ENCODE assay signal across 16 mouse cellular contexts in the genomic region with DNA sequence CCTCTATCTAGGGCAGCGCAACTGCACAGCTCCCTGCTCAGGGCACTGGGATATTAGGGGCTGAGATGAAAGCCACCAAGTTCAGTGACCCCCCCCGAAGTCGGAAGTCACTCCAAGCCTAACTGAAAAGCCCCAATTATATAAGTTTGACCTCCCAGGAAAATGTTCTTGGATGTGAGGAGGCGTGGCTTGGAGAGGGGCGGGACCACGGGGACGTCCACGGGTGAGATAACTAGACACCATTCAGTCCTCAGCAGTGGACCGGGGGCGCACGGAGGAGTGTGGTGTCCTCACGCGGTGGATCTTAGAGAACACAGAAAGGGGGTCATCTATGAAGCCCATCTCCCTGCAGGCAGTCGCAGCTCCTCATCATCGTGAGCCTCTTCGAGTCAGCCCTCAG. TPM values are rescaled to one million over a fixed set of nuclear protein-coding genes. Genes with fewer than 3 reads are reported as not detected.
A peak's percentile ranks its signal among the peaks of the same experiment; 100 is the strongest.
DNase-seq lines count a peak whose midpoint lies in the region; ATAC-seq and TF ChIP-seq lines count a peak whose summit lies in the region.
"Had no signal": no experiment of that assay in that cellular context is flagged by ENCODE, and none has a peak within 500 bp of the region (broad histone marks: within the 10 kb centered on the region; RNA-seq: fewer than 3 reads in every experiment).

No protein-coding gene starts in this region.

- H3K4me1 ChIP-seq in hindbrain, embryonic 13.5 days (replicated peaks), result peaks cover 54% of the 10 kb centered on the region
- H3K4me1 ChIP-seq in hindbrain, embryonic 11.5 days (replicated peaks; ENCODE audit: control insufficient read depth, insufficient read depth, low read length), result peaks cover 10% of the 10 kb centered on the region
- H3K4me1 ChIP-seq in hindbrain, postnatal 0 days (ENCODE audit: insufficient read depth, low read length), result peaks cover 11% of the 10 kb centered on the region
- peaks cover 38% of the 10 kb centered on the region for H3K4me1 ChIP-seq in olfactory bulb, adult 2 months (ENCODE audit: control insufficient read depth, insufficient read depth, low read length)
- H3K4me1 ChIP-seq: megakaryocyte, embryonic 14.5 days had no signal

- H3K36me3 ChIP-seq in hindbrain, embryonic 13.5 days, result no peaks in the 10 kb centered on the region
- H3K36me3 ChIP-seq in hindbrain, embryonic 11.5 days (ENCODE audit: control insufficient read depth, insufficient read depth, low read length), result no peaks in the 10 kb centered on the region
- no peaks in the 10 kb centered on the region for H3K36me3 ChIP-seq in hindbrain, postnatal 0 days (ENCODE audit: insufficient read depth, low read length)

- peaks cover 77% of the 10 kb centered on the region for H3K27me3 ChIP-seq in hindbrain, embryonic 13.5 days
- H3K27me3 ChIP-seq in hindbrain, embryonic 11.5 days (ENCODE audit: control insufficient read depth, insufficient read depth, low read length), result peaks cover 48% of the 10 kb centered on the region
- H3K27me3 ChIP-seq in hindbrain, postnatal 0 days (ENCODE audit: insufficient read depth, low read length), result no peaks in the 10 kb centered on the region; the same call in 1 of the 2 replicates

- no peak overlapping the region for H3K27ac ChIP-seq in hindbrain, embryonic 13.5 days
- H3K27ac ChIP-seq in hindbrain, embryonic 11.5 days (ENCODE audit: low read depth, low read length), result no peak overlapping the region
- no peak overlapping the region for H3K27ac ChIP-seq in hindbrain, postnatal 0 days
- H3K27ac ChIP-seq in olfactory bulb, adult 2 months (ENCODE audit: insufficient read depth, low read depth, low read length), result no peak overlapping the region
- H3K27ac ChIP-seq: layer of hippocampus, adult 2 months had no signal

- 18% methylated on average over 16 of the region's 16 CpGs for WGBS in hindbrain, embryonic 13.5 days
- WGBS in hindbrain, embryonic 11.5 days, result 19% methylated on average over 16 of the region's 16 CpGs
- 22% methylated on average over 16 of the region's 16 CpGs for WGBS in hindbrain, postnatal 0 days
- 40% methylated on average over 16 of the region's 16 CpGs for WGBS in olfactory bulb, adult 2 months

- TF ChIP-seq CTCF in hindbrain, postnatal 0 days (IDR thresholded peaks at IDR 0.05; ENCODE audit: low read depth), result no peak
- TF ChIP-seq CTCF in olfactory bulb, adult 2 months (IDR thresholded peaks at IDR 0.05; ENCODE audit: insufficient read depth, low read depth, low read length), result no peak

- no peak for DNase-seq in hindbrain, embryonic 11.5 days (ENCODE audit: low spot score)
- DNase-seq in brain, adult 2 months (ENCODE audit: low read depth, low spot score), result peak; percentile 29
- DNase-seq in hindbrain, postnatal 0 days (ENCODE audit: low spot score), result no peak
- no peak for DNase-seq in layer of hippocampus, postnatal 10 days (ENCODE audit: low spot score in 2 of 2)
- DNase-seq in left cerebral cortex, adult 9 months (ENCODE audit: low spot score in 2 of 2), result no peak
- DNase-seq: kidney, adult 9 months; lung, embryonic 14.5 days; right cerebral cortex, postnatal 14 days had no signal

- H3K4me2 ChIP-seq in hindbrain, embryonic 13.5 days, result peak overlapping the region; percentile 90
- no peak overlapping the region; the same call in 1 of the 2 replicates for H3K4me2 ChIP-seq in hindbrain, embryonic 11.5 days (replicated peaks; ENCODE audit: low read depth, low read length)
- peak overlapping the region; percentile 72 for H3K4me2 ChIP-seq in hindbrain, postnatal 0 days (ENCODE audit: low read depth, low read length)
- H3K4me2 ChIP-seq: lung, embryonic 14.5 days had no signal

- no peak for TF ChIP-seq POLR2A in olfactory bulb, adult 2 months (IDR thresholded peaks at IDR 0.05; ENCODE audit: insufficient read depth, low read depth, low read length)

- peak overlapping the region; percentile 66; the same call in 1 of the 2 replicates for H3K4me3 ChIP-seq in hindbrain, embryonic 13.5 days
- no peak overlapping the region for H3K4me3 ChIP-seq in hindbrain, embryonic 11.5 days (ENCODE audit: low read depth, low read length)
- H3K4me3 ChIP-seq in hindbrain, postnatal 0 days (ENCODE audit: low read length), result peak overlapping the region; percentile 74
- peak overlapping the region; percentile 18; the same call in 1 of the 2 replicates for H3K4me3 ChIP-seq in olfactory bulb, adult 2 months (ENCODE audit: insufficient read depth, low read depth, low read length)
- H3K4me3 ChIP-seq: megakaryocyte, embryonic 14.5 days had no signal

- no peaks in the 10 kb centered on the region for H3K9me3 ChIP-seq in hindbrain, embryonic 13.5 days
- H3K9me3 ChIP-seq in hindbrain, embryonic 11.5 days (ENCODE audit: control insufficient read depth, low read length), result no peaks in the 10 kb centered on the region
- no peaks in the 10 kb centered on the region for H3K9me3 ChIP-seq in hindbrain, postnatal 0 days (ENCODE audit: low read length)
- H3K9me3 ChIP-seq: megakaryocyte, embryonic 14.5 days had no signal

- no peak overlapping the region for H3K9ac ChIP-seq in hindbrain, embryonic 13.5 days
- H3K9ac ChIP-seq in hindbrain, embryonic 11.5 days (ENCODE audit: low read depth, low read length), result no peak overlapping the region
- no peak overlapping the region; the same call in 1 of the 2 replicates for H3K9ac ChIP-seq in hindbrain, postnatal 0 days (replicated peaks; ENCODE audit: low read length)
- H3K9ac ChIP-seq: lung, embryonic 14.5 days had no signal

- ATAC-seq in hindbrain, embryonic 13.5 days (ENCODE audit: low FRiP score), result no peak
- no peak for ATAC-seq in hindbrain, embryonic 11.5 days (ENCODE audit: low FRiP score)
- no peak for ATAC-seq in hindbrain, postnatal 0 days
- ATAC-seq: CD4-positive, CD25-positive, alpha-beta regulatory T cell, adult 4 months had no signal

RNA-seq across cellular contexts. Expression of a gene that starts 3.4 kb away (rescaled TPM):
- polyA plus RNA-seq in hindbrain, embryonic 13.5 days (2015; fragmentation: Nextera tagmentation; extraction: Ambion mirVana), result 45.4 and 46.4 TPM in 2 replicates
- polyA plus RNA-seq in hindbrain, embryonic 11.5 days (2014; fragmentation: Nextera tagmentation; extraction: Ambion mirVana), result 8.1 and 9.4 TPM in 2 replicates
- 175 and 176 TPM in 2 replicates for total RNA-seq in hindbrain, postnatal 0 days (2014; rRNA removed)
- 125 and 127 TPM in 2 replicates for polyA plus RNA-seq in hindbrain, postnatal 0 days (2015; fragmentation: Nextera tagmentation; extraction: Ambion mirVana)
- not detected in 2 replicates for polyA plus RNA-seq in olfactory bulb, adult 2 months (2012; ENCODE audit: insufficient read depth, insufficient read length, low replicate concordance, missing spikeins)
- total RNA-seq in layer of hippocampus, postnatal 10 days (2021), result 10 to 100 TPM; 96.1 to 97.0 TPM
- total RNA-seq: granulocyte monocyte progenitor cell, adult 5-6 weeks; liver, adult 2 months; neutrophil, adult 5-6 weeks had no signal
- polyA plus RNA-seq: CD4-positive, CD25-positive, alpha-beta regulatory T cell, adult 4 months; liver, adult 2 months; lung, embryonic 14.5 days had no signal
